Mouse (Mus musculus) cerebellum, adult 2 months (tissue): Measurements from ENCODE around the gene Sec1.

Experiments used
- CTCF ChIP-seq: fragments of 200-500 bp; IDR thresholded peaks from 2 replicates; pipeline ENCODE4 v1.5.1; 2011; ENCODE audit warnings: low read depth, mild to moderate bottlenecking, control low read depth, low read length, moderate library complexity, borderline replicate concordance; ENCODE audit not compliant: insufficient read depth
- POLR2A ChIP-seq: fragments of 200-500 bp; IDR thresholded peaks from 2 replicates; pipeline ENCODE4 v1.6.1; 2011; ENCODE audit warnings: low read length, control low read depth, borderline replicate concordance; ENCODE audit not compliant: insufficient read depth

DNA sequence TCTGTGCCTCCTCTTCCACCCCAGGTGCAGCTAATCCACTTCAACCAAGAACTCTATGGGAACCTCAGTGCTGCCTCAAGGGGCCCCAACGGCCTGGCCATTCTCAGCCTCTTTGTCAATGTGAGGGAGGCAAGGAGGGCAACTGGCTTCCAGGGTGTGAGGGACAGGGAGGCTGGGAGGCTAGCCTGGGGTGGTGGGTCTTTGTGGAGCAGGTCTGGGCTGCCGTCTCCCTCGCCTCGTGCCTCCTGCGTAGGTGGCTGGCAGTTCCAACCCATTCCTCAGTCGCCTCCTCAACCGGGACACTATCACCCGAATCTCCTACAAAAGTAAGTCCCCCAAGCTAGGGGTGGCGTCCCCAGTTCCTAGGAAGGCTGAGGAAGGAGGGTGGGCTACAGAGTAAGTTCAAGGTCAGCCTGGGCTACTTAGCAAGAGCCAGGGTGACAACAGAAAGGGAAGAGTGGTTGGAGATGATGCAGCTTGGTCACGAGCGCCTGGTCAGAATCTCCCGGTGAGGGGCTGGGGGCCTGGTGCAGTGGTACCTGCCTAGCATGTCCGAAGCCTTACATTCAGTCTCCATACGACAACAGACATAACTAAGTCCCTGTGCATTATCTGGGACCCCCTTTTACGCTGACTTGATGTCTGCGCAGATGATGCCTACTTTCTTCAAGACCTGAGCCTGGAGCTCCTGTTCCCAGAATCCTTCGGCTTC is 8.8 kb upstream of the Sec1 start:
- no peak for TF ChIP-seq CTCF
- no peak for TF ChIP-seq POLR2A
